Mouse (Mus musculus) urinary bladder, postnatal 36 days (tissue): Measurements from ENCODE around the gene Plekha7.
"Not testable (repeated sequence)": the region's sequence is repeated elsewhere in the genome, so short reads cannot be mapped to it uniquely, and the experiment has no call there.

Experiments used
- DNase-seq, 2 experiments: peaks; one replicate each; pipeline ENCODE4 v3.0.0; 2022; ENCODE audit warnings: low spot score in 2 of 2, mixed read lengths in 1 of 2

The Plekha7 gene

GRCm38 (mm10) chr7:116131390-116131789 lies 176.8 kb downstream of the Plekha7 start:
- no peak for DNase-seq

GRCm38 (mm10) chr7:116129374-116129773 lies 178.8 kb downstream of the Plekha7 start:
- no peak for DNase-seq

DNA sequence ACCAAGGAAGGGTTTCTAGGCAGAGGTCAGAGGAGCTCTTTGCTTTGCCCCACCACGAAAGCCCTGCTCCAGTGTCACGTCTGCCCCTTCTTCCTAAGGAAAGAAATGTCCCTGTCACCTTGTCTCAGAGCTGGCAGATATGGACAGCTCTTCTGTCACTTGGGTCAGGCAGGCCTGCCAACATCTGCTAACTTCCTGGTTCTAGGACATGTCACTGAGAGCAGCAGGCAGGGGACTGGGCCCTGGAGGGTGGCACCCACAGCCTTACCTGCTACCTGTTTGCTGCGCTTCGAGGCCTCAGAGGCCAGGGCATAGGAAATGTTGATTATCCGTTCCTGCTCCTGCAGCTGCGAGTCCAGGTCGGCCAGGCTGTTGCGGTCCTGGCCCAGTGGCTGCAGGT lies 179.9 kb downstream of the Plekha7 start:
- no peak for DNase-seq

GRCm38 (mm10) chr7:116127052-116127451 lies 181.1 kb downstream of the Plekha7 start:
- no peak for DNase-seq

DNA sequence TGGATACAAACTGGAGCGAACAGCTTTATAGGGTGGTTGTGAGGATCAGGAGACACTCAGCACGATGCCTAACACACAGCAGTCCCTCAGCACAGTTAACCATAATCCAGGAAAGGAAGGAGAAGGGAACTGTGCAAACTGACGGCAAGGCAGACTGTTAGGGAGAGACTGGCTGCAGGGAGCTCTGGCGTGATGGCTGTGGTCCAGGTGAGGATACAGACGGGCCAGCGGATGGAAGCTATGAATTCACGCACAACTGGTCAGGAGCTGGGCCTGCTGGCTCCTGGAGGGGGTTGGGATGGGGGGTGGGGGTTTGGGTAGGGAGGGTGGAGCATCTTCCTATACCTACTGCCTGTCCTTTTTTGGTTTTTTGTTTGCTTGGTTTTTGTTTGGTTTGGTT lies 182.5 kb downstream of the Plekha7 start:
- DNase-seq = no peak

DNA sequence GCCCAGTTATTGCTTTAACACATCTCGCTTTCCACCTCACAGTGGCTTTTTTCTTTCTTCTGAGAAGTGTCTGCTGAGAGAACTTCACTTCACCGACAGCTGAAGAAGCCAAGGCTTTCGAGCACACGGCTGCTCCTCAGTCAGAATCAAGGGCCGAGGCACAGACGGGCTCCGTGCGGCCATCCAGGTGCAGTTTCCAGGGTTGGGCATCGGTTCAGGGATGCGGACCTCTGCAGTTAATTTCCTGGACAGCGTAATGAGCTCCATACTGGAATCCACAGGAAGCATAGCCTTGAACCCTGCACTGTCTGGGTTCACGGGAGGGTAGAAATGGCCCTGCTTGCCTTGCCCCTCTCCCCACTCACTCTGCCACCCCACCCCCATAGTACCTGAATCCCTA lies 184.1 kb downstream of the Plekha7 start:
- no peak for DNase-seq

GRCm38 (mm10) chr7:116123597-116123985 lies 184.6 kb downstream of the Plekha7 start:
- no peak for DNase-seq

DNA sequence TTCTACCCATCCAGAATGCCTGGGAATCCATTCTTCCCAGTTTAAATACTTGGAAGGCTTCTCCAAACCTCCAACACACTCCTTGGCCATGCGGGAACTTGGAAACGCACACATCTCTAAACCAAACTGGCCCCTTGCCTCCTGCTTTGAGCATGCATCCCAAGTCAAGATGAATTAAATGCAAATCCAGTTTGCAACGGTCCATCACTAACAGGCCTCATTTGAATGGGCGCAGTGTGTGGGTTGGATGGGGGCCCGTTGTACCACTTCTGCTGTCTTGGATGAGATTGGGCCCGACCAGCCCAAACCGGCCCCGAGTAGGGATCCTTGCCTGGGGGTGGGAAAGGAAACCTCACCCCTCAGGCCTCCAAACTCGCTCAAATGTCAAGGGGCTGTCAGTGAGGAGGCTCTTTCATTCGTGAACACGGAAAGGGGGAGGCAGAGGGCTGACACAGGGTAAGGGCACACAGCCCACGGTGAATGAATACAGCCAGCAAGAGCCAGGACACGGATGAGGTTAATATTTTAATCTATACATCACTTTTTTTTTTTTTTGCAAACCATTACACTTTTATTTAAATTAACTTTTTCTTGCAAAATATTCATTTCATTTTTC lies 185.1 kb downstream of the Plekha7 start:
- no peak for DNase-seq

DNA sequence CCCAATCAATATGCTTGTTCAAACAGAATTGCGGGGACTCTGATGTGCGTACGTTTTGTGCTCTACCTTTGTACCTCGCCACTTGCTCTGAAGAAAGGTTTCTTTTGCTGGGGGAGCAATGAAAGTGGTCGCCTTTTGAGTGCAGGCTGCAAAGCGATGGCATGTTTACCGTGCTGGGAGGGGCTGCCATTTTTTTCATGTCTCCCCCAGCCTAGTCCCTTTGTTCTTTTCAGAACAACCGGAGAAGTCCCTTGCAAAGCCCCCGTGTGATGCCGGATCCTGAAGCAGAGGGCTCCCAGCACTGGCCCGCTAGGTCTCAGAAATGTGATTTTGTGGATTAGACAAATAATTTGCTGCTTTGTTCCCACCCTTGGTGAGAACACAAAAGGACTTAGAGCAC lies 187.0 kb downstream of the Plekha7 start:
- DNase-seq = no peak

- DNase-seq = no peak
These were observed 187.4 kb downstream of the Plekha7 start for GRCm38 (mm10) chr7:116120737-116121136.

DNA sequence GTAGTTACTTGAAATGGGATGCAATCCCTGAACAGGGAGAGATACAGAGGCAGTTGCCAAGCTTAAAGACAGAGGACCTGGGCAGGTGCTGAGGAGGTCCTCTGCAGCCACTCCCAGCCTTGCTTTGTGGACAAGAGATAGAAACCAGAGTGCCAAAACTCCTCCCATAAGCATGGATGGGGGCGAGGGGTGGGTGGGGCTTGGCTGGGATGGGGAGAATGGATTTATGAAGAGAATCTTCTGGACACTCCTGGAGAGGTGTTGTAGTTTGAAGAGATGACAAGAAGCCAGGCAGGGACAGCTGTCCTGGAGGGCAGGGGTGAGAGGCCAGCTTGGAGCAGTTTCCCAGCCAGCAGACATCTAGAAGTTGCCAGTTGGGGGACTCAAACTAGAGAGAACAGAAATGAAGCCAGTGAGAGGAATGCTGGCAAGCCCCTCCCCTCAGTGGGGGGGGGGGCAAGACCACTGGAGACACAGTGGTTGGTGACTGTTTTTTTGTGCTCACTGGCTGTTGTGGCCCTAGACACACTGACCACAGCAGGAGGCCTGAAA lies 188.8 kb downstream of the Plekha7 start:
- DNase-seq = no peak

GRCm38 (mm10) chr7:116115991-116116390 lies 192.2 kb downstream of the Plekha7 start:
- no peak for DNase-seq

DNA sequence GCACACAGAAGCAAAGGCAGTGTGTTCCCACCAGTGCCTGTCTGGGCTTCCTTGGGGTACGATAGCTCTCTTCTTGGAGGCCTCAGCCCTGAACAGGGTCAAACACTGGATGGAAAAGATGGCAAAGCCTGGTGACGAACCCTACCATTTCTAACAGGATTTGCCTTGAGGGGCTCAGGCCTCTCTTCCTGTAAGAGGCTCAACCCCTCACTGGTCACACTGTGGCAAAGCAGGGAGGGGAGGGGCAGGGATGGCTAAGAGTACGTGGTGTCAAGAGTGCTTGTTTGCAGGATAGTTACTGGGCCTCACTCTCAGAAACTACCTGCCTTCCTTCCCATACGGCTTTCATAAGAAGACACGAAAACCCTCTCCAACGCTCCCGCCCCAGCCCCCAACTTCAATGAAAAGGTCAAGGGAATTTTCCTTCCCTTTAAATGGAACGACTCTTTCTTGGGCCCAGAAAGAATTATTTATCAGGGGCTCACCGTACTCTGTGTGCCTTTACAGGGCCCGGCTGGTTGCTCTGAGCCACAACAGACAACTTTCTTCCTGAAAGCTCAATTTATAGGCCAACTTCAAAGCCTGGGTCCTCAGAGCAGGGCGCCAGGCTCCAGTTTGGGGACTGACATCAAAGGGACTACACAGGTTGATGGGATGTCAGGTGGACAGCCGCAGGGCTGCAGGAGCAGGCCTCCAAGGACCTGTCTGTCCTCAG lies 192.8 kb downstream of the Plekha7 start:
- no peak for DNase-seq

- no peak for DNase-seq
These were observed 196.6 kb downstream of the Plekha7 start for GRCm38 (mm10) chr7:116111546-116111945.

- DNase-seq = no peak
These were observed 197.5 kb downstream of the Plekha7 start for GRCm38 (mm10) chr7:116110661-116111060.

- DNase-seq = no peak
These were observed 205.1 kb downstream of the Plekha7 start for GRCm38 (mm10) chr7:116103091-116103490.

GRCm38 (mm10) chr7:116099952-116100528 lies 208.1 kb downstream of the Plekha7 start:
- DNase-seq = peak; percentile 14 to 15

GRCm38 (mm10) chr7:116093466-116093850 lies 214.7 kb downstream of the Plekha7 start:
- no peak for DNase-seq

DNA sequence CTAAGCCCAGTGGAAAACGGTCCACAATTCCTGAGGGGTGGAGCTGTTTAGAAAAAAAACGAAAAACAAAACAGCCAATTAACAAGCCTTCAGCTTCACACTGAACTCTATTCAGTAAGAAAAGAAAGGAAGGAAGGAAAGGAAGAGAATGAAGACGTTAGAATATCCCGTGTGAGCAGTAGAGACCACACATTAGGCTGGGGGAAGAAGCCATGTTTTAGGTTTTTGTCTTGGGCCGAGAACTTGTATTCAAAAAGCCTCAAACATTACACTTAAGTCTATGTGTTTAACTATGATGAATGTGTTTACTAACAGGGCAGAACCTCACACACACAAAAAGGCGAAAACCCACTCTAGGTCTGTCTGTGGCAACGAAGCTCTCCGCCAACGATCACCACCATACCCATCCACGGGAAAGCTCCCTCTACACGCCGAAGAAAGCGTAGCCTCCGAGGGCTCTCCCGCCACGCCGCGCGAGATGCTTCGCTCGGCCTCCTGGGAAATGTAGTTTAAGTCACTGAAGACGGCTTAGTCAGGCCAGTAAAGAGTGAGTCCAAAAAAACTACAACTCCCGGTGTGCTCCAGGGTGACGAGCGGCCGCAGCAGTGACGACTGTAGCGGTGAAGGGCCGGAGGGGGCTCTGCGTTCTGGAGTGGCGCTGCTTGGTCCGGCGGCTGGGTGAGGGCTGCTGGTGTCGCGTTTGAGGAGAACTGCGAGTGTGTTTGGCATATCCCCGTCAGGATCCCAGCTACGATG lies 215.3 kb downstream of the Plekha7 start:
- DNase-seq = peak; percentile 92 to 95

GRCm38 (mm10) chr7:116084366-116084765 lies 223.8 kb downstream of the Plekha7 start, which contains the start of gene Gm4353:
TSS of gene Gm4353 (minus strand) at chr7:116084635.
- not testable (repeated sequence) for DNase-seq
